Mouse (Mus musculus) CH12F3 (cell line): ENCODE results near the gene Snrpc.

ENCODE experiments used
- in situ Hi-C: fragments of 300-500 bp; cut with MboI; formaldehyde crosslinking; loops from 2 replicates; pipeline ENCODE4 v1.14.3; 2020; ENCODE audit warnings: low sequenced_read_pairs

Snrpc gene

DNA sequence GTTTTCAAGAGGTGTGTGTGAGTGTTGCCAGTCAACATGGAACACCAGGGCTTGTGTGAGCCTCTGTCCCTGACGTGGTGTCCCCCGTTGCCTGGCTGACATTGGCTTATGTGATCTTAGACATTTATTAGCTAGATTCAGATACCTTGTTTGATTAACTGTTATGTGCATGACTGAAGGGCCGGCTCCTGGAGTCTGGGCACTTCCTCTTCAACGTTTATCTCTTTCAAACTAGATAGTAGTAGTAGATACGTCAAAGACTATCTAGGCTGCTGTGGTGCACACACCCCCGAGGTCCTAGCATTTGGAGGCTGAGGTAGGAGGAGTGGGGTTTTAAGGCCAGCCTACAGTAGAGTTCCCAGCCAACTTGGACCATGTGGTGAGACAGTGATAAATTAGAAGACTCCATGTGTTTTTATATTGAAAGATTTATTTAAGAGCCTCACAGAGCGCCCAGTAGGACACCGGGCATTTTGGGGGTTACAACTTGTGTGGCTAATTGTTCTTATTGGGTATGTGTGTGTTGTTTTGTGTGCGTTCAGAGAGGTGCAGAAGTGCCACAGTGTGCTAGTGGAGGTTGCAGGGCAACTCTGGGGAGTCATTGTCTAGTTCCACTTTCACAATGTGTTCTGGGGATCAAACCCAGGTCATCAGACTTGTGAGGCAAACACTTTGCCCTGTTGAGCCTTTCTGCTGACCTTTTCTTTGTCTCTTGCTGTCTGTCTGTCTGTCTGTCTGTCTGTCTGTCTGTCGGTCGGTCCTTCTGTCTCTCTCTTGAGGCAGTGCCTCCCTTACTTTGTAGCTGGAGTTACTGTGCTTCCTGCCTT is 19.9 kb downstream of the Snrpc start:
- in situ Hi-C loops: no loop called here

DNA sequence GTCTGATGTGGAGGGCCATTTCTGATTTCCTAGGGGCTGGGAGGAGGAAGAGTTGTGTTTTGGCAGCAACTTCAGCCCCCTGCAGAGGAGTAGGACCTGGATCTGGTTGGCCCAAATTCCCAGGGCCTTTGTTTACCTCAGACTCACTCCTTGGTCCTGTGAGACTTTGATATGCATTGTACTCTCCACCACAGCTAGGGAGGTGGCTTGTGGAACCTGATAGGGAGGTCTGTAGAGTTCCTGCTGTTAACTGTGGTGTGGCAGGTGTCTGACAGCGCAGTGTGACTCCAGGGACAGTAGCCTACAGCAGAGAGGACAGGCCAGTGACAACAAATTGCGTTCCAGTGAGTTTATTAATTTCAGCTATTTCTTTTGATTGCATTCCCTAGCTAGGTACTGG is 21.2 kb downstream of the Snrpc start:
- in situ Hi-C loops: no loop called here

GRCm38 (mm10) chr17:27865461-27865860 is 27.5 kb downstream of the Snrpc start:
- in situ Hi-C loops: no loop called here

DNA sequence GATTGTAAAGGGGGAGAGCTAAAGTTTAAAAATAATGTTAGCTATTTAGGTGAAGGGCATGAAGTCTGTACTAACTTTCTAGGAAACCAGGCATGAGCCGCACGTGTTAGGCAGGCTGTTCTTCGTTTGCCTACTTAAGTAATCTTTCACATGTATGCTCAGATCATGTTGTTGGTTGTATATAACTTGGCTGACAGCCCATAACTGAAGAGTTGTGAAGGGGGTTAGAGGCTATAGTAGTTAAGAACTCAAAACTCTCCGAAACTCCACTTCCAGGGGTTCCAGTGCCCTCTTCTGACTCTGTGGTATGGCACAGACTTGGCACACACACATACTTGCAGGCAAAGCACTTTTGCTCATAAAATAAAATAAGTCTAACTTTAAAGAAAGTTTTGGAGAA is 28.8 kb downstream of the Snrpc start:
- in situ Hi-C loops: no loop called here

GRCm38 (mm10) chr17:27871851-27872250 is 33.9 kb downstream of the Snrpc start:
- in situ Hi-C loops: no loop called here

DNA sequence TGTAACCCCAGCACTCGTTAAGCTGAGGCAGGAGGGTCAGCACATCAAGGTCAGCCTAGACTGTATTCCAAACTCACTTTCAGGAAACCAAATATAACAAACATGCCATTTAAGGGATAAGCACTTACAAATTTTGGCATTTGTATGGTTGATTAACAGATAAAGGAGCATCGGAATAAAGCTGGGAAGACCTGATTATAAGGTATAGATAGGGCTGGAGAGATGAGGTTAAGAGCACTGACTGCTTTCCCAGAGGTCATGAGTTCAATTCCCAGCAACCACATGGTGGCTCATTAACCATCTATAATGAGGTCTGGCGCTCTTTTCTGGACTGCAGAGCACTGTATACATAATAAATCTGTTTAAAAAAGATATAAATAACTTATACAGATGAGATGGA is 35.6 kb downstream of the Snrpc start:
- in situ Hi-C loops: no loop called here

DNA sequence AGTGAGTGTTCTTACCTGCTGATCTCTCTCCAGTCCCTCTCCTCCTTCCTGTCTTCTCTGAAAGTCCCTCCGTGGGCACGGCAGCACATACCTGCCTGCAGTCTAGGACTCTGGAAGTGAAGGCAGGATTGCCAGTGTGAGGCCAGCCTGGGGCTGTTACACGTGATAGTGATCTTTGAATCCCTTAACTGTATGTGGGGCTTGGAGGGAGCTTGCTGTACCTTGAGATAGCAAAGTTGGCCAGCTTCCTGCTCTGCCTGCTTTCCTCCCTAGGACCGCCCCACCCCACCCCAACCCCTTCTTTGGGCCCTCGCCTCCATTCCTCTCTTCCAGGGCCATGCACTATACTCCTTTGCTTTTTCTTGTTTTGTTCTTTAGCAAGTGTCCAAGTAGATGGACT is 36.6 kb downstream of the Snrpc start:
- in situ Hi-C loops: no loop called here

- in situ Hi-C loops: no loop called here
Observed at GRCm38 (mm10) chr17:27881518-27881917, 43.6 kb downstream of the Snrpc start.

DNA sequence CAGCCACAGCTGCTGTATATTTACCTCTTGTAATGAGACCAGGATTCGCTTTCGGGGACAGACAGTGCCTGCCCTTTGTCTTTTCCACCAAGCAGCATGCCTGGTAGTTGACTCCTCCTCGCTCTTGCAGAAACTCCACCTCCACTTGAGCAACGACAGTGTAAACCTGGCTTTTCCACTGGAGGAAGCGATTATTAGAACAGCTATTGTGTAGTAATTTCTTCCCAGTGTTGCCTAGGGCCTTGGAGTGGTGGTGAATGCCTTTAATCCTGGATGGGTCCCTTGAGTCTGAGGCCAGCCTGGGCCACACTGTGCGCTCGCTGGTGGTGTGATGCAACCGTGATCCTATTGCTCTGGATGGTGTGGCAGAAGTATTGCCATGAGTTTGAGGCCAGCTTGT is 45.2 kb downstream of the Snrpc start:
- in situ Hi-C loops: no loop called here

- in situ Hi-C loops: no loop called here
Observed at GRCm38 (mm10) chr17:27883994-27884393, 46.0 kb downstream of the Snrpc start.

GRCm38 (mm10) chr17:27886499-27887210 is 48.7 kb downstream of the Snrpc start:
- in situ Hi-C loops: no loop called here
